Mouse (Mus musculus) olfactory bulb, adult 2 months (tissue): ENCODE data around the gene Ndufa6. TPM values are rescaled to one million over a fixed set of nuclear protein-coding genes. Genes with fewer than 3 reads are reported as not detected.
"Not testable (repeated sequence)": the region's sequence is repeated elsewhere in the genome, so short reads cannot be mapped to it uniquely, and the experiment has no call there.

Experiments
- H3K27ac ChIP-seq: fragments of 200-500 bp; 2 replicates; pipeline ENCODE4 v1.5.1; 2012; ENCODE audit warnings: low read depth, low read length; ENCODE audit not compliant: insufficient read depth
- H3K4me1 ChIP-seq: fragments of 200-500 bp; 2 replicates; pipeline ENCODE4 v1.6.1; 2012; ENCODE audit warnings: low read length; ENCODE audit not compliant: control insufficient read depth, insufficient read depth
- H3K4me3 ChIP-seq: fragments of 200-500 bp; 2 replicates; pipeline ENCODE4 v1.5.1; 2012; ENCODE audit warnings: mild to moderate bottlenecking, low read depth, low read length, moderate library complexity; ENCODE audit not compliant: insufficient read depth
- CTCF ChIP-seq: fragments of 200-500 bp; IDR thresholded peaks from 2 replicates; pipeline ENCODE4 v1.5.1; 2012; ENCODE audit warnings: low read depth, mild to moderate bottlenecking, low read length, moderate library complexity; ENCODE audit not compliant: insufficient read depth
- POLR2A ChIP-seq: fragments of 200-500 bp; IDR thresholded peaks from 2 replicates; pipeline ENCODE4 v1.6.1; 2012; ENCODE audit warnings: mild to moderate bottlenecking, low read depth, low read length, moderate library complexity; ENCODE audit not compliant: insufficient read depth
- WGBS: fragments of 180-500 bp; shearing (Covaris S2); methylation state at CpG from one replicate; pipeline ENCODE4 v1.1.7; 2018; 5-methylcytosine and 5-hydroxymethylcytosine counted together
- polyA plus RNA-seq: library from polyadenylated mRNA; stranded (reverse); fragments of >200 nt; gene quantifications from 2 replicates; pipeline ENCODE4 v1.2.4, GENCODE M21; 2012; ENCODE audit warnings: low replicate concordance; ENCODE audit not compliant: missing spikeins, insufficient read depth, insufficient read length

Ndufa6 gene
- polyA plus RNA-seq, 1 experiment = not detected

GRCm38 (mm10) chr15:82372991-82373390 lies 18.9 kb upstream of the Ndufa6 start:
- peaks cover 11% of the 10 kb centered on the region for H3K4me1 ChIP-seq
- no peak for TF ChIP-seq CTCF
- no peak for TF ChIP-seq POLR2A
- no peak overlapping the region for H3K4me3 ChIP-seq
- no peak overlapping the region for H3K27ac ChIP-seq
- 89% methylated on average over 5 of the region's 5 CpGs for WGBS

GRCm38 (mm10) chr15:82372446-82372845 lies 18.3 kb upstream of the Ndufa6 start:
- 92% methylated on average over 6 of the region's 6 CpGs for WGBS
- TF ChIP-seq CTCF (no peak), POLR2A (no peak)
- no peak overlapping the region for H3K27ac ChIP-seq
- no peak overlapping the region for H3K4me3 ChIP-seq
- peaks cover 11% of the 10 kb centered on the region for H3K4me1 ChIP-seq

- TF ChIP-seq CTCF = no peak
- TF ChIP-seq POLR2A = no peak
- H3K4me1 ChIP-seq = no peaks in the 10 kb centered on the region
- 78% methylated on average over 1 of the region's 1 CpGs for WGBS
- H3K4me3 ChIP-seq = no peak overlapping the region
- H3K27ac ChIP-seq = no peak overlapping the region
These were observed 14.7 kb upstream of the Ndufa6 start for GRCm38 (mm10) chr15:82368851-82369250.

DNA sequence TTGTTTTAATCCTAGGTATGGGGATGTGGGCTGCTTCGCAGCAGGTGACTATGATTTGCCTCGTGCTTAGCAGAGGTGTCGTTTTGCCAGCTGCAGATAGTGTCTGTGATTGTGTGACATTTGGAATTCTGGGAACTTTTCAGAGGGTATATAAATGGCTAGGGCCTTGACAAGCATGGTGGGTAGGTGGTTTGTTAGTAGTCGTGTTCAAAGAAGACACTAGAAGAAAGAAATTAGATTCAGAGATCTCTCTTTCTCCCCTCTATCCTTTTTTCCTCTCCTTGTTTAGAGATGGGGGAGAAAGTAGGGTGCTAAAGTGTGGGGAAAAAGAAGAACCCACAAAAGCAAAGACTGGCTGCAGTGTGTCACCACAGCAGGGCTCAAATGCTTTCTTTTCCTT lies 14.0 kb upstream of the Ndufa6 start:
- H3K4me1 ChIP-seq = no peaks in the 10 kb centered on the region
- H3K27ac ChIP-seq = no peak overlapping the region
- no peak overlapping the region for H3K4me3 ChIP-seq
- no peak for TF ChIP-seq POLR2A
- TF ChIP-seq CTCF = no peak
- 82% methylated on average over 4 of the region's 4 CpGs for WGBS

GRCm38 (mm10) chr15:82364561-82364960 lies 10.4 kb upstream of the Ndufa6 start:
- H3K27ac ChIP-seq, H3K4me3 ChIP-seq, H3K4me1 ChIP-seq: not testable (repeated sequence)
- WGBS = 23% methylated on average over 7 of the region's 9 CpGs

DNA sequence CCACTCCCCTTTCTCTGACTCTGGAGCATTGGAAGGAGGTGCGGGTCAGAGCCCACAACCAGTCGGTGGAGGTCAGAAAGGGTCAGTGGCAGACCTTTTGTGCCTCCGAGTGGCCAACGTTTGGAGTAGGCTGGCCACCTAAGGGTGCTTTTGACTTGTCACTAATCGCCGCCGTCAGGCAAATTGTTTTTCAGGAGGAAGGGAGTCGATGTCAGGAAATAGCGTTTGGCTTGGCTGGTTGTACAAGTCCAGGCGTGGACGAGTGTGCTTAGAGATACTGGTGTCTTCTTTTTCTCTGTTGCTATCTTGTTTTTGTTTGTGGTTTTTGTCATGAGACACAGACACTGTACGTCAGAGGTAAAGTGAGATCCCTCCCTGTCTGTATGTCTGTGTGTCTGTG lies 9.7 kb upstream of the Ndufa6 start:
- H3K4me3 ChIP-seq, H3K27ac ChIP-seq, H3K4me1 ChIP-seq: not testable (repeated sequence)
- WGBS = 82% methylated on average over 9 of the region's 12 CpGs

DNA sequence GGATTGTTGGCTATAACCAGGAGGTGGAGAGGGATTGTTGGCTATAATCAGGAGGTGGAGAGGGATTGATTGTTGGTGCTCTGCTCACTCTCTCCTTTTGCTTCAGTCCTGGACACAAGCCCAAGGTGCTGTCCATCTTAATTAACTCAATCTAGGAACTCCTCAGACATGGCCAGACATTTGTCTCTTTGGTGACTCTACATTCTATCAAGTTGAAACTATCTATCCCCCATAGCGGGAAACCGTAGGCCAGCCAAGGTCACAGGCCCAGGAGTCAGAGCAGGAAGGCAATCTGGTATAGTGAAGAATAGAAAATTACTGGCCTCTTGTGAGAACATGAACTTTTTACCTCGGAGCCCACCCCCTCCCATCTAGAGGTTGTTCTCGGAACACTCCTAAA lies 8.1 kb upstream of the Ndufa6 start:
- Histone ChIP-seq H3K27ac (no peak overlapping the region), H3K4me1 (no peaks in the 10 kb centered on the region), H3K4me3 (no peak overlapping the region)
- no peak for TF ChIP-seq POLR2A
- 94% methylated on average over 4 of the region's 4 CpGs for WGBS

DNA sequence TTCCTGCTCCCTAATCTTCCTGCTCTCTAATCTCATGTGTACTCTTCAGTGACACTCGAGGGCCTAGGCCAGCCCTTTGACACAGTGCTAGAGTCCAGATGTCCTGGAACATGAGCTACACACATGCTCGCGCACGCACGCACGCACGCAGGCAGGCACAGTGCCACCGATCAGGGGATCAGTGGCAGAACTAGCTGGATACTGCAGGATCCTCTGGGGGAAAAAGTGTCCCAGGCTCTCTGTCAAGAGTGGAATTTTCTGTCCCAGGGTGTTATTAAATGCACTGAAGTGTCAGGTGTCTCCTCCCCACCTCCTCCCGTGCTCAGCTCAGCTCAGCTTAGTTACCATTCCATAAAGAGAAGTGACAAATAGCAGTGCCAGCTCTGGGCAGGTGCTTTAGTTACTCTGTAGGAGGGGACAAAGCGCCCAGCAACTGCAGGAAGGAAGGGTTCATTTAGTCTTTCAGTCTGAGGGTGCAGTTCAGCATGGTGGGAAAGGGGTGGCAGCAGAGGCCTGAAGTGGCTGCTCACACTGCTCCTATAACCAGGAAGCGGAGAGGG lies 7.4 kb upstream of the Ndufa6 start:
- no peak overlapping the region for H3K4me3 ChIP-seq
- TF ChIP-seq POLR2A = no peak
- TF ChIP-seq CTCF = no peak
- WGBS = 61% methylated on average over 11 of the region's 11 CpGs
- H3K4me1 ChIP-seq = no peaks in the 10 kb centered on the region
- H3K27ac ChIP-seq = no peak overlapping the region

- no peak overlapping the region for H3K27ac ChIP-seq
- H3K4me1 ChIP-seq = peaks cover 6% of the 10 kb centered on the region
- no peak for TF ChIP-seq CTCF
- no peak for TF ChIP-seq POLR2A
- no peak overlapping the region for H3K4me3 ChIP-seq
- WGBS = 73% methylated on average over 22 of the region's 22 CpGs
These were observed 4.5 kb upstream of the Ndufa6 start for GRCm38 (mm10) chr15:82358431-82359260.

DNA sequence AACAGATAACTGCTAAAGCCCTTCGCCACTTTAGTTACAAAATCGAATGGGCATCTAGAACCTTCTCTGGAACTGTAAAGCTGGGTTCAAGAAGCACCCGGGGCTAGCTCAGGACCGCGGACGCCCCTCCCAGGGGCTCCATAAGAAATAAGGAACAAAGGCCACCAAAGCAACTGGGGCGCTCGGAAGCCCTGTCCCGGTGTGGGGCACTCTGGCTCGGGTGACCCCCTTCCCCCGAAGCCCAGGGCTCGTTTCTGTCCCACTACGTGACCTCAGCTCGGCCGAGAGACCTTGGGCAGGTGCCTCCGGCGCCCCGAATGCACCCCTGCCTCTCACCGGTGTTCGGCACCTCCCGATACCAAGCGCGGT lies 393 bp downstream of the Ndufa6 start:
- under 1% methylated on average over 23 of the region's 23 CpGs for WGBS

More for the DNA sequence above, 393 bp downstream of the Ndufa6 start:
- Histone ChIP-seq H3K4me1 (peaks cover 13% of the 10 kb centered on the region), H3K27ac (peak overlapping the region; percentile 92), H3K4me3 (peak overlapping the region; percentile 94)
- TF ChIP-seq CTCF (no peak), POLR2A (no peak)
